In the genomic region with DNA sequence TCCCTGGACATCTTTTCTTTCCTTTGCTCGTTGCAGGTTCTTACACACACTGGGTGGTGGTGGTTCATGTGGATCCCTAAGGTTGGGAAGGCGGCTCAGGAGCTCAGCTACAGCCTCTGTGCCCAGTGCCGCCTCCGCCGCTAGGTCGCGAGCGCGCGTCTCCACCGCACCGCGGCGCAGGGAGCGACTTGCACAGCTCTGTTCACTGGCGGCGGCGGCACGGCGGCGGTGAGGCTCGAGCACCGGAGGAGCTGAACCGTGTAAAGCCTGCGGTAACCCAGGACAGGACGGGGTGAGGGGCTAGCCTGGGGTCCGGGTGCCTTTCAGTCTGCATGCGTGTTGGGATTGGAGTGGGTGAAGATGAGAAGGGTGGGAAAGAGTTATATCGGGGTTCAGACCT, we compare ENCODE assay signal across 9 mouse cellular contexts. TPM values are rescaled to one million over a fixed set of nuclear protein-coding genes. Genes with fewer than 3 reads are reported as not detected.
DNase-seq lines count a peak whose midpoint lies in the region; ATAC-seq and TF ChIP-seq lines count a peak whose summit lies in the region.
"Had no signal": no experiment of that assay in that cellular context is flagged by ENCODE, and none has a peak within 500 bp of the region (broad histone marks: within the 10 kb centered on the region; RNA-seq: fewer than 3 reads in every experiment).

Gene Mrap2, plus strand, starts transcription at position 201 of the 400 bp plus-strand sequence.

- no peak within 1 kb of the TSS for H3K27ac ChIP-seq in heart, embryonic 13.5 days (replicated peaks)
- no peak within 1 kb of the TSS for H3K27ac ChIP-seq in kidney, embryonic 16.5 days (ENCODE audit: low read length)
- H3K27ac ChIP-seq in limb, embryonic 14.5 days (replicated peaks; ENCODE audit: low read depth, low read length), result no peak within 1 kb of the TSS
- H3K27ac ChIP-seq: macrophage had no signal

- 2% methylated on average over 29 of the region's 29 CpGs for WGBS in heart, embryonic 13.5 days
- under 1% methylated on average over 29 of the region's 29 CpGs for WGBS in kidney, embryonic 16.5 days
- 1% methylated on average over 29 of the region's 29 CpGs for WGBS in limb, embryonic 14.5 days

- ATAC-seq in heart, embryonic 13.5 days (ENCODE audit: extremely low read depth, insufficient number of reproducible peaks, low FRiP score, low TSS enrichment), result no peak
- peak; percentile 82 for ATAC-seq in kidney, embryonic 16.5 days (ENCODE audit: low FRiP score, low TSS enrichment)
- peak; percentile 57; the same call in 1 of the 2 replicates for ATAC-seq in limb, embryonic 14.5 days (ENCODE audit: low FRiP score, low read depth)

- H3K9me3 ChIP-seq in heart, embryonic 13.5 days, result no peaks in the 10 kb centered on the region
- H3K9me3 ChIP-seq in kidney, embryonic 16.5 days (ENCODE audit: low read length), result no peaks in the 10 kb centered on the region
- H3K9me3 ChIP-seq in limb, embryonic 14.5 days (ENCODE audit: control insufficient read depth, low read length), result no peaks in the 10 kb centered on the region

- no peaks in the 10 kb centered on the region for H3K36me3 ChIP-seq in heart, embryonic 13.5 days
- no peaks in the 10 kb centered on the region for H3K36me3 ChIP-seq in kidney, embryonic 16.5 days (ENCODE audit: insufficient read depth, low read length)
- no peaks in the 10 kb centered on the region for H3K36me3 ChIP-seq in limb, embryonic 14.5 days (ENCODE audit: control insufficient read depth, insufficient read depth, low read length)

- H3K4me1 ChIP-seq in heart, embryonic 13.5 days, result peaks cover 13% of the 10 kb centered on the region
- H3K4me1 ChIP-seq in kidney, embryonic 16.5 days (ENCODE audit: insufficient read depth, low read length), result peaks cover 10% of the 10 kb centered on the region
- peaks cover 3% of the 10 kb centered on the region; the same call in 1 of the 2 replicates for H3K4me1 ChIP-seq in limb, embryonic 14.5 days (ENCODE audit: control insufficient read depth, insufficient read depth, low read length)

- peaks cover 59% of the 10 kb centered on the region for H3K27me3 ChIP-seq in heart, embryonic 13.5 days (replicated peaks)
- H3K27me3 ChIP-seq in kidney, embryonic 16.5 days (ENCODE audit: insufficient read depth, low read length), result peaks cover 24% of the 10 kb centered on the region
- peaks cover 26% of the 10 kb centered on the region for H3K27me3 ChIP-seq in limb, embryonic 14.5 days (ENCODE audit: control insufficient read depth, insufficient read depth, low read length)

- H3K4me3 ChIP-seq in heart, embryonic 13.5 days, result peak within 1 kb of the TSS; percentile 45
- H3K4me3 ChIP-seq in kidney, embryonic 16.5 days (ENCODE audit: low read length), result peak within 1 kb of the TSS; percentile 40
- peak within 1 kb of the TSS; percentile 35 for H3K4me3 ChIP-seq in limb, embryonic 14.5 days (replicated peaks; ENCODE audit: low read length)

- no peak for TF ChIP-seq POLR2A in limb, embryonic 14.5 days (IDR thresholded peaks at IDR 0.05; ENCODE audit: borderline replicate concordance, extremely low read depth, insufficient read depth, insufficient read length)

- H3K9ac ChIP-seq in heart, embryonic 13.5 days, result peak within 1 kb of the TSS; percentile 58
- H3K9ac ChIP-seq in kidney, embryonic 16.5 days (replicated peaks; ENCODE audit: low read length), result no peak within 1 kb of the TSS
- H3K9ac ChIP-seq in limb, embryonic 14.5 days (ENCODE audit: low read depth, low read length, severe bottlenecking), result peak within 1 kb of the TSS; percentile 25; the same call in 1 of the 2 replicates

- peak within 1 kb of the TSS; percentile 78 for H3K4me2 ChIP-seq in heart, embryonic 13.5 days
- peak within 1 kb of the TSS; percentile 63 for H3K4me2 ChIP-seq in kidney, embryonic 16.5 days (replicated peaks; ENCODE audit: low read depth, low read length)
- H3K4me2 ChIP-seq in limb, embryonic 14.5 days (replicated peaks; ENCODE audit: low read depth, low read length, severe bottlenecking), result peak within 1 kb of the TSS; percentile 48

- DNase-seq in heart, adult 11 months, result peak; percentile 84
- no peak for DNase-seq in heart, adult 9 months (ENCODE audit: low spot score in 2 of 2)
- DNase-seq in embryo, embryonic 9.5 days (ENCODE audit: extremely low spot score), result peak; percentile 66
- peak; percentile 9 for DNase-seq in limb, embryonic 14.5 days (ENCODE audit: low spot score)
- DNase-seq in neural tube, embryonic 10.5 days (ENCODE audit: extremely low spot score, low spot score), result peak; percentile 74
- peak; percentile 58 for DNase-seq in thymus, postnatal 4 days

RNA-seq across cellular contexts. Expression of gene Mrap2, which starts in this region (rescaled TPM):
- not detected in 2 replicates for polyA plus RNA-seq in heart, embryonic 13.5 days (2015; fragmentation: Nextera tagmentation; extraction: Ambion mirVana)
- polyA plus RNA-seq in kidney, embryonic 16.5 days (2015; fragmentation: Nextera tagmentation; extraction: Ambion mirVana), result 0.21 and 0.26 TPM in 2 replicates
- polyA plus RNA-seq in limb, embryonic 14.5 days (2012; rRNA removed), result 0.14 and 0.23 TPM in 2 replicates
- polyA plus RNA-seq in limb, embryonic 14.5 days (2014; fragmentation: Nextera tagmentation; extraction: Ambion mirVana), result 0.22 TPM in 1 of 2 replicates, not detected in the other
- polyA plus RNA-seq: macrophage had no signal

Comparison
In these comparisons a context has a peak if more than half of its experiments do, and no peak if none do; other contexts are left out.
1. DNase-seq: peak in heart, adult 11 months (single experiment), embryo, embryonic 9.5 days (single experiment), neural tube, embryonic 10.5 days (single experiment) and thymus, postnatal 4 days (single experiment); none in heart, adult 9 months (0 of 2).
2. Peak in ATAC-seq, H3K4me3 ChIP-seq and H3K4me2 ChIP-seq in kidney, embryonic 16.5 days; RNA of the gene not detected or under 1 TPM.
3. Peak in DNase-seq, ATAC-seq, H3K4me3 ChIP-seq, H3K9ac ChIP-seq and H3K4me2 ChIP-seq in limb, embryonic 14.5 days; RNA of the gene not detected or under 1 TPM.
4. Peak in every context shown above with its lines, with median percentiles within 50 percentile points of each other: H3K4me2 ChIP-seq and H3K4me3 ChIP-seq.